Mouse (Mus musculus) bone marrow, adult 2 months (tissue): ENCODE data around the gene Sh3bp5. TPM values are rescaled to one million over a fixed set of nuclear protein-coding genes. Genes with fewer than 3 reads are reported as not detected.
"Not testable (repeated sequence)": the region's sequence is repeated elsewhere in the genome, so short reads cannot be mapped to it uniquely, and the experiment has no call there.

Experiments
- H3K27ac ChIP-seq: fragments of 200-500 bp; 2 replicates; pipeline ENCODE4 v1.5.1; 2012; ENCODE audit warnings: low read depth, mild to moderate bottlenecking, control low read depth, inconsistent platforms, low read length; ENCODE audit not compliant: control insufficient read depth, poor library complexity, insufficient read depth
- H3K4me1 ChIP-seq: fragments of 200-500 bp; 2 replicates; pipeline ENCODE4 v1.6.1; 2011; ENCODE audit warnings: low read length; ENCODE audit not compliant: control insufficient read depth, insufficient read depth
- H3K4me3 ChIP-seq: fragments of 200-500 bp; replicated peaks from 2 replicates; pipeline ENCODE3; 2011; ENCODE audit warnings: mild to moderate bottlenecking, low read depth, low read length, control low read depth; ENCODE audit not compliant: control insufficient read depth
- CTCF ChIP-seq: fragments of 200-500 bp; IDR thresholded peaks from 2 replicates; pipeline ENCODE4 v1.5.1; 2011; ENCODE audit warnings: low read length, control low read depth; ENCODE audit not compliant: control insufficient read depth, insufficient read depth
- POLR2A ChIP-seq: fragments of 200-500 bp; IDR thresholded peaks from 2 replicates; pipeline ENCODE4 v1.6.1; 2011; ENCODE audit warnings: low read depth, mild to moderate bottlenecking, control low read depth, low read length, borderline replicate concordance; ENCODE audit not compliant: control insufficient read depth
- WGBS: fragments of 180-500 bp; shearing (Covaris S2); methylation state at CpG from one replicate; pipeline ENCODE4 v1.1.7; 2018; 5-methylcytosine and 5-hydroxymethylcytosine counted together
- polyA plus RNA-seq: library from polyadenylated mRNA; stranded (reverse); fragments of >200 nt; gene quantifications from 2 replicates; pipeline ENCODE4 v1.2.4, GENCODE M21; 2011; ENCODE audit warnings: low replicate concordance; ENCODE audit not compliant: missing spikeins, insufficient read depth, insufficient read length

The Sh3bp5 gene
- polyA plus RNA-seq, 1 experiment = 24.0 TPM

DNA sequence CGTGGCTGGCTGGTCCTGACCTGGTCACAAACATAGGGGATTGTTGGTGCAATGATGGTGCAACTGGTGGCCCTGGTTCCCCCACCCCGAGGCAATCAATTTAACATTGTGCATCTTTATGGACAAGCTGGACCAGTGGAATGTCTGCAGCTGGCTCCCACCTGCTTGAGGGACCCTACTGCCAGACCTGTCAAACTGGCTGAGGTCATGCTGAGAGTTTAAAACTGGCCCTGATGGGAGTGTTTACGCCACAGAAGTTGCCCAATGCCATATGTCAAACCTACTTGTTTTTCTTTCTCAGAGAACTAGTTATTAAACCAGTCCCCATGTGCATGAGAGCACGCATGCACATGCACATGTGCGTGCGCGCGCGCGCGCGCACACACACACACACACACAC lies 22.1 kb upstream of the Sh3bp5 start:
- Histone ChIP-seq H3K4me3 (no peak overlapping the region), H3K27ac (no peak overlapping the region), H3K4me1 (0 out of 2 replicates have a peak, but pooled peaks cover 1% of the 10 kb centered on the region)
- no peak for TF ChIP-seq CTCF
- TF ChIP-seq POLR2A = no peak
- WGBS = 85% methylated on average over 12 of the region's 12 CpGs

- 0 out of 2 replicates have a peak, but pooled peaks cover 1% of the 10 kb centered on the region for H3K4me1 ChIP-seq
- H3K4me3 ChIP-seq = no peak overlapping the region
- no peak overlapping the region for H3K27ac ChIP-seq
- TF ChIP-seq CTCF (no peak), POLR2A (no peak)
- WGBS = 74% methylated on average over 6 of the region's 6 CpGs
These were observed 20.3 kb upstream of the Sh3bp5 start for GRCm38 (mm10) chr14:31456064-31456721.

DNA sequence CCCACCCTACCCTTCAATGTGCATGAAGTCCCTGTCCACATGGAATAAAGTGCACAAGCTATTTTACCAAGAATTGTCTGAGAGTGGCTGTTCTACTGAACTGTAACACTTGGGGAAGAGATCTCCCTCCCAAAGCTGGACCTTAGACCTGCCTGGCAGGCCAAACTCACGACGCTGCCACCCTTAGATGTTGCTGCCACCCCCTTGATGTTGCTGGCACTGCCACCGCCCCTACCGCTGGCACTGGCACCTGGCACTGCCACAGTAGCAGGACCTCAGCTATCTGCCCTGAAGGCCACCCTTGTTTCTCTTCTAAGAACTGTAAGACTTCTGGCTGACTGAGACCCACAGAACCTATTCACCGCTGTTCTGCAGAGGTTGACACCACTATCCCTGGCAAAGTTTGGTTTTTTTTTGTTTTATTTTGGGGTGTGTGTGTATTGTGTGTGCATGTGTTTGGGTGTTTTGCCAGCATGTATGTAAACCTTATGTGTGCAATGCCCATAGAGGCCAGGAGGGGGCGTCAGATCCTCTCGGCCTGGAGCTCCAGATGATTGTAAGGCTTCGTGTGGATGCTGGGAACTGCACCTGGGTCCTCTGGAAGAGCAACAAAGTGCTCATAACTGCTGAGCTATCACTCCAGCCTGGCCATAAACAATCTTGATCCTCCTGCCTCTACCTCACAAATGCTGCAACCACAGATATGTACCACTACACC lies 19.1 kb upstream of the Sh3bp5 start:
- Histone ChIP-seq H3K4me1 (0 out of 2 replicates have a peak, but pooled peaks cover 1% of the 10 kb centered on the region), H3K27ac (no peak overlapping the region), H3K4me3 (no peak overlapping the region)
- TF ChIP-seq CTCF (0 out of 2 replicates have a peak, but pooled peaks have one; percentile 16), POLR2A (no peak)
- WGBS = 88% methylated on average over 8 of the region's 8 CpGs

- H3K4me3 ChIP-seq, H3K4me1 ChIP-seq, H3K27ac ChIP-seq: not testable (repeated sequence)
- WGBS = 83% methylated on average over 12 of the region's 12 CpGs
These were observed 18.1 kb upstream of the Sh3bp5 start for GRCm38 (mm10) chr14:31453946-31454345.

DNA sequence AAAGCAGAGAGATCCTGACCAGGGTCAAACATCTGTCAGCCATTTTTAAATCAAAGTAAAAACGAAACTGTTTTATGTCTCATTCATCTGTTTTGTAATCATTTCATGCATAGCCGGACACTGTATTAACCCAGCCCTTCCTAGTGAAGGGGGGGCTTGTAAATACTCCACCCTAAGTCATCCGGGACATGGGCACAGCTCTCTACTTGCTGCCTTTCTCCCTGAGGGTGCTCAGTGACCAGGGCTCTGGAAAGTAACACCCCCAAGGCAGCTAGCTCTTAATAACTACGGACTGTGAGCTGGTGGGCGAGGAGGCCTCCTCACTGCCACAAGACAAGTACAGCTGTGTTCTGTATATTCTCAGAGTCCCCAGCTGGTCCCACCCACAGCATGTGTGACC lies 13.1 kb upstream of the Sh3bp5 start:
- no peak for TF ChIP-seq POLR2A
- no peak for TF ChIP-seq CTCF
- H3K27ac ChIP-seq = no peak overlapping the region
- H3K4me1 ChIP-seq = no peaks in the 10 kb centered on the region
- 73% methylated on average over 5 of the region's 5 CpGs for WGBS
- H3K4me3 ChIP-seq = no peak overlapping the region

DNA sequence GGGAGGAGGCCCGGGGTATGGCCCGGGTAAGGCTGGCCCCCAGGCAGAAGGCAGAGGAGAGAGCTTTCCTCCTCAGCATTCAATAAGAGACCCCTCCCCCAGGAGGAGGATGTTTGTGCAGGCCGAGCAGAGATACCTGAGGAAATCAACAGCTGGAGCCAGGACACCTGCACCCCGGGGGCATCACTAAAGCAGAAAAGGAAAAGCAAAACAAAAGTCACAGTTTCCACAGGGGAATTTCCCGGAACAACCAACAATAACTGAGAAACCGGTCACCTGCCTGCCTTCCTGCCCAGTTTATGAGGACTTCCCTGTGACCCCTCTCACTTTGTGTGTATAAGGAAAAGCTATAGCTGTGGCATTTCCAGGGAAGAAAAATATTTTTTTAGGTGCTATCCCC lies 7.7 kb upstream of the Sh3bp5 start:
- 76% methylated on average over 6 of the region's 6 CpGs for WGBS
- H3K4me3 ChIP-seq = no peak overlapping the region
- no peak for TF ChIP-seq CTCF
- no peak for TF ChIP-seq POLR2A
- no peak overlapping the region for H3K27ac ChIP-seq
- H3K4me1 ChIP-seq = no peaks in the 10 kb centered on the region

DNA sequence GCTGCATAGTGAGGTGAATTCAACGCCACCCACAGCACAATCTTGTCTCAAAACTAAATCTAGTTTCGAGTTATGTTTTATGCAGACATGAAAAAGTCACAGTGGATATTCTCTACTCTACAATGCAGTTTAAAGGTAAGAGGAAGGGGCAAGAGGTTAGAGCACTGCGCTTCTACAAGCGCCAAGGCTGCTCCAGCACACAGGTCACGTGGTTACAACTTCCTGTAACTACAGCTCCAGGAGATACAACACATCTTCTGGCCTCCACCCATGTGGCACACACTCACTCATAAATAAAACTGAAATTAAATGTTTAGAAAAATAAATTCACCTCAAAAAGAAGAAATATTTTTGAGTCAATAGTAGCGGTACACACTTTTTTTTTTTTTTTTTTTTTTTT lies 4.8 kb upstream of the Sh3bp5 start:
- no peak overlapping the region for H3K4me3 ChIP-seq
- no peak overlapping the region for H3K27ac ChIP-seq
- no peaks in the 10 kb centered on the region; the same call in 1 of the 2 replicates for H3K4me1 ChIP-seq
- 42% methylated on average over 6 of the region's 6 CpGs for WGBS
- no peak for TF ChIP-seq CTCF
- no peak for TF ChIP-seq POLR2A

DNA sequence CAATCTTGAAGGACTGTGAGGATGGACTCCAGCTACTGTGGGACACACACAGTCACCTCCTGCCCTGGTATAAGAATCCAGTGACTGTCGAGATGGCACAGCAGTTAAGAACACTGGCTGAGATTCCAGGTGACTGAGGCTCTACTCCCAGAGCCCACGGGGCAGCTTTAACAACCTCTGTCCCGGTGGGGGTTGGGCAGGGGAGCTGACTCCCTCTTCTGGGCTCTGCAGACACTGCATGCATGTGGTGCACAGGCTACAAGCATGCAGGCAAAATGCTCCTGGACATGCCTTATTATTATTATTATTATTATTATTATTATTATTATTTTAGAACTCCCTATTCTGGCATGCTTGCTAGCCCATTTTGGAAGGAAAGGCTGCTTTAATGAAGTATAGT lies 4.4 kb upstream of the Sh3bp5 start:
- Histone ChIP-seq H3K4me1 (no peaks in the 10 kb centered on the region; the same call in 1 of the 2 replicates), H3K4me3 (no peak overlapping the region), H3K27ac (no peak overlapping the region)
- TF ChIP-seq POLR2A (no peak), CTCF (no peak)
- WGBS = 60% methylated on average over 3 of the region's 3 CpGs

DNA sequence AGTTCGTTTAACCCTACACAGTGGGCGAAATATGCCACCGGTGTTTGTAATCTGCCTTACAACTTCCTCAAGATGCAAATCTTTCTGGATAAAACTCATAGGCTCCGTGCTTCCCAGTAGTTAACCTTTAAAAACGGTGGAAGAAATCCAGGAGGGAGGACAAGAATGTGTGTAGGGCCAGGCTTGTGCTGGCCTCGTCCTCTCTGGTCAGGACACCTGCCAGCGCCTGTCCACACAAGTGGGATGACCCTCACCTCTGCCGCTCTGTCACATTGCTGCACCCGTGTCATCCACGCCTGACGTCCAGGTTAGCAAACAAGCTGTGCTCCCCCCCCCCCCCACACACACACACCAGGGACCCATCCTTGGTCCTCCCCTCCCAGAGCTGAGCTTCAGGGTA lies 3.4 kb upstream of the Sh3bp5 start:
- H3K4me3 ChIP-seq = no peak overlapping the region
- TF ChIP-seq CTCF = no peak
- TF ChIP-seq POLR2A = no peak
- H3K27ac ChIP-seq = no peak overlapping the region
- WGBS = 82% methylated on average over 11 of the region's 11 CpGs
- H3K4me1 ChIP-seq = no peaks in the 10 kb centered on the region; the same call in 1 of the 2 replicates
